Mouse (Mus musculus) lung, embryonic 15.5 days (tissue): ENCODE measurements around the gene Ccne1. TPM values are rescaled to one million over a fixed set of nuclear protein-coding genes. Genes with fewer than 3 reads are reported as not detected.
"Not testable (repeated sequence)": the region's sequence is repeated elsewhere in the genome, so short reads cannot be mapped to it uniquely, and the experiment has no call there.

Experiments
- ATAC-seq: fragments of 200-750 bp; cut with Nextera tagmentation; 2 replicates; pipeline ENCODE4 v1.8.0; 2017; ENCODE audit warnings: moderate number of reproducible peaks, borderline replicate concordance; ENCODE audit not compliant: low FRiP score, low TSS enrichment; ENCODE audit errors: extremely low read depth
- H3K27ac ChIP-seq: fragments of 300-500 bp; sonication (generic); 2 replicates; pipeline ENCODE4 v1.5.1; 2015; ENCODE audit warnings: moderate library complexity, mild to moderate bottlenecking, inconsistent platforms
- H3K27me3 ChIP-seq: fragments of 300-500 bp; sonication (generic); 2 replicates; pipeline ENCODE4 v1.6.1; 2015; ENCODE audit warnings: inconsistent platforms
- H3K36me3 ChIP-seq: fragments of 300-500 bp; sonication (generic); 2 replicates; pipeline ENCODE4 v1.6.1; 2015; ENCODE audit warnings: inconsistent platforms
- H3K4me1 ChIP-seq: fragments of 300-500 bp; sonication (generic); 2 replicates; pipeline ENCODE4 v1.6.1; 2015; ENCODE audit warnings: inconsistent platforms
- H3K4me2 ChIP-seq: fragments of 300-500 bp; sonication (generic); 2 replicates; pipeline ENCODE4 v1.6.1; 2015; ENCODE audit warnings: inconsistent platforms, mild to moderate bottlenecking, moderate library complexity
- H3K4me3 ChIP-seq: fragments of 300-500 bp; sonication (generic); 2 replicates; pipeline ENCODE4 v1.5.1; 2015; ENCODE audit warnings: mild to moderate bottlenecking, inconsistent platforms
- H3K9ac ChIP-seq: fragments of 300-500 bp; sonication (generic); 2 replicates; pipeline ENCODE4 v1.6.1; 2015; ENCODE audit warnings: inconsistent platforms
- H3K9me3 ChIP-seq: fragments of 300-500 bp; sonication (generic); 2 replicates; pipeline ENCODE4 v1.6.1; 2016; ENCODE audit warnings: inconsistent platforms
- WGBS: fragments of 180-500 bp; shearing (Covaris S2); methylation state at CpG from one replicate; pipeline ENCODE4 v1.1.7; 2015; 5-methylcytosine and 5-hydroxymethylcytosine counted together
- polyA plus RNA-seq: library from polyadenylated mRNA; unstranded; fragments of >200 nt; fragmentation: Nextera tagmentation; extraction: Ambion mirVana; gene quantifications from 2 replicates; pipeline ENCODE4 v1.2.1, GENCODE M21; 2015

The Ccne1 gene
- polyA plus RNA-seq, 1 experiment from 2014 or later, result 57.6 TPM

DNA sequence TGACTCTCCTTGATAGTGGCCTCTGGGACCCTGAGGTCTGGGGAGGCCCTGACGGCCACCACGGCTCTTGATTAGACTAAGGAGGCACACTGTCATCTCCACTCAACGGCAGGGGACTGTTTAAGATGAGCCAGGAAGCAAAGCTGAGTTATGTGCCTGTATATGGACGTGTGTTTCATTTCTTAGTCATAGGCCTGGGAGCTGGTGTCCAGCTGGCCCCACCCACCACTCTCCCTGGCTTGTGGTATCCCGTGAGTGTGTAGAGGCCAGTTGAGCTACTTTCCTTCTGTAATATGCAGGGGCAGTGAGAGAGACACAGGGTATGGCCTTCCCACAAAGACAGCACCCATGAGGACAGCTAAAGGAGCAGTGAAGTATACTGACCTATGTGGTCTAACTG is 20.9 kb upstream of the Ccne1 start:
- H3K4me2 ChIP-seq, H3K4me3 ChIP-seq, H3K36me3 ChIP-seq, H3K9me3 ChIP-seq, H3K27me3 ChIP-seq, H3K4me1 ChIP-seq, H3K27ac ChIP-seq, H3K9ac ChIP-seq, ATAC-seq: not testable (repeated sequence)
- 34% methylated on average over 5 of the region's 5 CpGs for WGBS

DNA sequence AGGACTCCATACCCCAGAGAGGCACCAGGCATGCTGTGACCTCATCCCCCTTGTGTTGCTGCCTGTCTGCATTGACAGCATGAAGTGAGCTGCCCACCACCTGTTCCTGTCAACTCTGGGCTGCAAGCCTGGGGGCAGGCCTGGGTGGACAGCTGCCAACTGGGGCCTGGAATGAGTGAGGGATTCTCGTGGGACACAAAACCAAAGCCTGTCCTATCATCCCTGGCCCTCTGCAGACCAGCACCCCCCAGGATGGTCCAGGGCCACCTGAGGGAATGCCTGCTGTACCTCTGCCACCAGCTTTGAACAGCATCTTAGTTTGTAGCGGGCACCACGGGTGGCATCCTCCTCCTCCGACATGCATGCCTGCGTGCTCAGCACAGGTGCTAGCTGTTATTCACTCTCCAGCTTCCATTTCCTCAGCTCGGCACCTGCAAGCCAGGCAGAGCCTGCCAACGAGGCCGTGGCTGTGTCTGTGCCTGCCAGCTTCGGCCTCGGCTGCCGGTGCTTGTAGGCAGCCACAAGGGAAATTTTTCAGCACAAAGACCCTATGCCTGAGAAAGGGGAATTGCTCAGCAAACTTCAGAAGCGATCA is 18.3 kb upstream of the Ccne1 start:
- Histone ChIP-seq H3K4me3 (no peak overlapping the region), H3K4me2 (no peak overlapping the region), H3K9ac (no peak overlapping the region), H3K36me3 (no peaks in the 10 kb centered on the region), H3K27ac (no peak overlapping the region), H3K9me3 (no peaks in the 10 kb centered on the region), H3K4me1 (no peaks in the 10 kb centered on the region), H3K27me3 (no peaks in the 10 kb centered on the region)
- ATAC-seq, result no peak
- WGBS, result 67% methylated on average over 12 of the region's 12 CpGs

DNA sequence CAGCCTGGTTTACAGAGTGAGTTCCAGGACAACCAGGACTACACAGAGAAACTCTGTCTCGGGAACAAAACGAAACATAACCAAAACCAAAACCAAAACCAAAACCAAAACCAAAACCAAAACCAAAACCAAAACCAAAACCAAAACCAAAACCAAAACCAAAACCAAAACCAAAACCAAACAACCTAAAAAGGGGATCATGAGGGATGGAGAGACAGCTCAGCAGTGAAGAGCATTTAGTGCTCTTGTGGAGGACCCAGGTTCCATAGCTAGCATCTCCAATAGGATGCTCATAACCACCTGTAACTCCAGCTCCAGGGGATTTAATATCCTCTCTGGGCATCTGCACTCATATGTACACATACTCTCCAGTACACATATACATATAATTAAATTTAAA is 16.8 kb upstream of the Ccne1 start:
- not testable (repeated sequence) for H3K4me3 ChIP-seq, H3K4me1 ChIP-seq, H3K27me3 ChIP-seq, ATAC-seq, H3K36me3 ChIP-seq, H3K27ac ChIP-seq, H3K9ac ChIP-seq, H3K9me3 ChIP-seq, H3K4me2 ChIP-seq
- 87% methylated on average over 2 of the region's 2 CpGs for WGBS

DNA sequence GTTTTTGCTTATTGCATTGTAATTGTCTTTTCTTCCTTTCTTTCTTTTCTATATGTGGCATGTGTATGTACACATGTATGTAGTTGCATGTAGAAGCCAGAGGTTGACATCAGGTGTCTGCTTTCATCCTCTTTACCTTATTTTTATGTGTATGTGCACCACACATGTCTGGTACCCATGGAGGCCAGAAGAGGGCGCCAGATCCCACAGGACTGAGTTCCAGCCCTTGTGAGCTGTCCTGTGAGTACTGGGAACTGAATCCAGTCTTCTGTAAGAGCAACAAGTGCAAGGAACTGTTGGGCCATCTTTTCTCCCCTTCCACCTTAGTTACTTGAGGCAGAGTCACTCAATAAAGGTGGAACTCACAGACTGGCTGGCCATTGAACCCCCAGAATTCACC is 11.3 kb upstream of the Ccne1 start:
- ATAC-seq, result no peak
- Histone ChIP-seq H3K9ac (no peak overlapping the region), H3K4me1 (no peaks in the 10 kb centered on the region), H3K4me3 (no peak overlapping the region), H3K4me2 (no peak overlapping the region), H3K27ac (no peak overlapping the region), H3K27me3 (no peaks in the 10 kb centered on the region), H3K36me3 (no peaks in the 10 kb centered on the region), H3K9me3 (no peaks in the 10 kb centered on the region)
- 7% methylated on average over 1 of the region's 1 CpGs for WGBS

DNA sequence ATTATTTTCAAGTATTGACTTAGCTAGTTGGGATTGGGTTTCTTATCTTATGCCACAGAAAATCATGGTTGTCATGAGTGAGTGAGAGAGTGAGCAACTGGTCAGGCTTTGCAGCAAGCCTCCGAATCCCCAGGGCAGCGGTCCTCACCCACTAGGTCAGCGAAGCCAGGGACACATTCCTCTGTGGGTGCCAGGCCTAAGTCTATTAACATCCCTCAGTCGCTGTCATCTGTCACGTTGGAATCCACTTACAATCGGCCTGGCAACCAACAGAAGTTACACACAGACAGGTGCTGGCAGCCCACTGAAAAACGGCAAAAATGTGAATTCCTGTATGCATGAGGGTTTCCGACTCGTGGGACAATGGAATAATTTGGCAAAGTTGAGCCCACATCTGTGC is 5.1 kb upstream of the Ccne1 start:
- no peak overlapping the region for H3K4me3 ChIP-seq
- no peaks in the 10 kb centered on the region for H3K27me3 ChIP-seq
- 0 out of 2 replicates have a peak, but pooled peaks have one; percentile 0 for ATAC-seq
- H3K4me2 ChIP-seq, result no peak overlapping the region
- H3K27ac ChIP-seq, result peak overlapping the region; percentile 94
- H3K36me3 ChIP-seq, result no peaks in the 10 kb centered on the region
- H3K4me1 ChIP-seq, result peaks cover 32% of the 10 kb centered on the region
- no peaks in the 10 kb centered on the region for H3K9me3 ChIP-seq
- no peak overlapping the region for H3K9ac ChIP-seq
- 50% methylated on average over 9 of the region's 9 CpGs for WGBS

DNA sequence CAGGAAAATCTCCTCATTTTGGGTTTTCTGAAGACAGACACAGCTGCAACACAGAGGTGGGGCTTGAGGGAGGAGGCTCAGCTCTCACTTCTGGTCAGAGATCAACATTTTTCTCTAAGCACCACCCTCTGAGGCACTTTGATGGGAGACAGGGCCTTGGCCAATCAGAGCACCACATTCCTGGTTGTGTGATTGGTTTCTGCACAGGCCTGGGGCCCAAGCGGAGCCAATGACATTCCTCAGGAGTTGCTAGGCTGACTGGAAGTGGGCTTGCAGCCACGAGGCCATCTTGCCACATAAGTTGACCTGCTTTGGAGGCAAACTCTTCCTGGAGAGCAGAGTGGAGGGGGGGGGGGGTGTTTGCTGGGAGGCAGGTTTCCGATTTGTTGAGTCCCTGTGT is 4.7 kb upstream of the Ccne1 start:
- Histone ChIP-seq H3K36me3 (no peaks in the 10 kb centered on the region), H3K4me2 (peak overlapping the region; percentile 44), H3K9ac (no peak overlapping the region), H3K27me3 (no peaks in the 10 kb centered on the region), H3K27ac (peak overlapping the region; percentile 94), H3K9me3 (no peaks in the 10 kb centered on the region), H3K4me3 (peak overlapping the region; percentile 14; the same call in 1 of the 2 replicates), H3K4me1 (peaks cover 32% of the 10 kb centered on the region)
- peak; percentile 85 for ATAC-seq
- WGBS, result 9% methylated on average over 3 of the region's 3 CpGs

DNA sequence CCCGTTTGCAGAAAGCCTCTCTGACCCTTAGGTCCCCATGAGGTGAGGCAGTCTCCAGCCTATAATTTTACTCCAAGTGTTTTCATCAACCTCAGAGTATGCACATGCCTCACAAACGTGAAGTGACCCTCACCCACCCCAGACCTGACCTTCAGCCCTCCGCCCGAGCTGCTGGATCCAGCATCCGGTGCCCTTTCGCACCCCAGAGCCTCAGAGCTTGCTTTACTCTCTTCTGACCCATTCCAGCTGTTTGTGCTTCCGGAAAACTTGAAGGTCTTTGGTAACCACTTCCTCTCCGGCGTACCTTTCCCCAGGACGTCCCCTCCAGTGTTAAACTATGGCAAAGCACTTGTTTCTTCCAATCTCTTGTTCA is 912 bp upstream of the Ccne1 start:
- ATAC-seq, result no peak
- Histone ChIP-seq H3K36me3 (no peaks in the 10 kb centered on the region), H3K9me3 (no peaks in the 10 kb centered on the region), H3K4me2 (peak overlapping the region; percentile 90), H3K4me3 (peak overlapping the region; percentile 95), H3K27ac (peak overlapping the region; percentile 72), H3K9ac (peak overlapping the region; percentile 60), H3K4me1 (peaks cover 46% of the 10 kb centered on the region), H3K27me3 (no peaks in the 10 kb centered on the region)
- 18% methylated on average over 10 of the region's 10 CpGs for WGBS

DNA sequence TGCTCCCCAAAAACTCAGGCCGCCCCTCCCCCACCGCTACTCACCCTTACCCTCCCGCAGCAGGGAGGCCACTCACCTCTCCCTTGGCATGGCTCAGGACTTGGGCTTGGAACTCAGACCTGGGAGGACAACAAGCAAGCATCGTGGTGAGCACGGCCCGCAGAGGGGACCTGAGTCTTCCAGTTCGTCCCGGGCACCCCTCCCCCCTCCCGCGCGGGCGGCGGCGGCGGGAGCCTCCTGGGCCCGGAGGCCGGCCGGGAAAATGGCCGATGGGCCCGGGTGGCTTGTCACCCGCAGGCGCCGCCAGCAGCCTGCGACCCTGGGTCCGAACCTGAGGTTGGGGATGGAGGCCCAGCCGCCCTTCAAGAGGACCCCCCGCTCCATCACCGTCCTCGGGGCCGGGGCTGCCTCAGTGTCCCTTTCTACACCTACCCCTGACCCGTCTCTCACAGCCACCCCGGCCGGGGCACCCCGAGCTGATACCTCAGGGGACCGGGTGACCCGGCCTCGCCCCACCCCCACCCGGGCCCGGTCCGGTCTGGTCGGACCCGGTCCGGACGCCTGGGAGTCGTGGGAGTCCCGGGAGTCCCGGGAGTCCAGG is 523 bp downstream of the Ccne1 start:
- Histone ChIP-seq H3K4me2 (peak overlapping the region; percentile 90), H3K4me3 (peak overlapping the region; percentile 95), H3K27me3 (no peaks in the 10 kb centered on the region), H3K36me3 (peaks cover 10% of the 10 kb centered on the region), H3K9ac (peak overlapping the region; percentile 74), H3K4me1 (peaks cover 33% of the 10 kb centered on the region), H3K27ac (peak overlapping the region; percentile 61), H3K9me3 (no peaks in the 10 kb centered on the region)
- under 1% methylated on average over 45 of the region's 47 CpGs for WGBS
- ATAC-seq, result peak; percentile 32

DNA sequence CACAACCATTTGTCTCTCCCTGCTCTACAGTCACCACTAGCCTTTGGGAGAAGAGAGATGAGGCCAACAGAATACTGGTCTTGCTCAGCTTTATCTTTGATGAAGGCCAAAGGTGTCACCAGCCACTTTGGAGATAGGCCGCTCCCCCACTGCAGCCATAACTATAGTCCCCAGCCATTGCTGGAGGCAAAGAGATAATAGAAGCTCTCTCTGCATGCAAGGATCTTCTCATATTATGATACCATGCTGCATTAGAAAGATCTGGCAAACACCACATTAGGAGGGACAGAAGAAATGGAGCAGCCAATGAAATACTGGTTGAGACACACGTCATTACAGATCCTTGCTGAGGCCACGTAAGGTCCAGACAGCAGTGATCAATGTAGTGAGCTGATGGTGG is 2.0 kb downstream of the Ccne1 start:
- no peaks in the 10 kb centered on the region for H3K27me3 ChIP-seq
- H3K4me2 ChIP-seq, result peak overlapping the region; percentile 90
- H3K9me3 ChIP-seq, result no peaks in the 10 kb centered on the region
- no peak overlapping the region for H3K27ac ChIP-seq
- no peak overlapping the region for H3K9ac ChIP-seq
- no peak for ATAC-seq
- H3K4me1 ChIP-seq, result peaks cover 22% of the 10 kb centered on the region
- 77% methylated on average over 3 of the region's 3 CpGs for WGBS
- H3K36me3 ChIP-seq, result peaks cover 23% of the 10 kb centered on the region
- H3K4me3 ChIP-seq, result peak overlapping the region; percentile 95

DNA sequence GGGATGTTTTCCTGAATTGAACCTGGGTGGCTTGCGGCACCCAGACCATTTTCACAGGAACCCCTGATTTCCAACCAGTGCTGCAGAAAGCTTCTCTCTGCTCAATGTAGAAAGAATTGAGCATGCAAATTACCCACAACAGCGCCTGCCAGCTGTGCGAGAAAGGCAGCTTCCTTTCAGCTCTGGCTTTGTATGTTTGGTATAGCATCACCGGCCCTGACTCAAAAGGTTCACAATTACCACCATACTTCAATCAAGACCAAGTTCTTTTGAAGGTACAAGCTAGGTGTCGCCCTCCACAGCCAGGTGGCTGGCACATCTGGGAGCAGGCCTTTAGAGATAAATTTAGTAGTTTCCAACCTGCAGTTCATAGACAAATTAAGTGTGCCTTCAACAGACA is 3.2 kb downstream of the Ccne1 start:
- no peak overlapping the region for H3K4me2 ChIP-seq
- H3K36me3 ChIP-seq, result peaks cover 35% of the 10 kb centered on the region
- no peak overlapping the region for H3K9ac ChIP-seq
- no peaks in the 10 kb centered on the region for H3K9me3 ChIP-seq
- no peak overlapping the region for H3K4me3 ChIP-seq
- ATAC-seq, result no peak
- peaks cover 22% of the 10 kb centered on the region for H3K4me1 ChIP-seq
- H3K27me3 ChIP-seq, result no peaks in the 10 kb centered on the region
- WGBS, result 84% methylated on average over 5 of the region's 5 CpGs
- H3K27ac ChIP-seq, result no peak overlapping the region

DNA sequence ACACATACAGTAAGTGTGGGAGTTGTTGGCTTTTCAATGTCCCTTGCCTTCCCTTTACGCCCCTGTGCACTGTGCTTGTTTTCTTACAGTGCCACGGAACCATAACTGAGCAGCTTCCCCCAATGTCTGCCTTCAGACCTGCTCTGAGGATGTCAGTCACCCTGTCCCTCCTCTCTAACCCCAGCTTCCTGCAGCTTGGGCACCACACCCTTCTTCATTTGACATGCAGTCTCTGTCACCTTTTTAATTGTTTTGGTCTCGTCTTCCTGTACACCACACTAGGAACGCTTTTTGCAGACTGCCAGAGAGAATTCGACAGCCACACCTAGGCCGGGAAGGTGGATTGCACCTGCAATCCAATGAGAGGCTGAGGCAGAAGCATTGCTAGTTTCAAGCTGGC is 13.0 kb downstream of the Ccne1 start:
- no peaks in the 10 kb centered on the region for H3K27me3 ChIP-seq
- no peak overlapping the region for H3K9ac ChIP-seq
- H3K4me3 ChIP-seq, result no peak overlapping the region
- WGBS, result 57% methylated on average over 6 of the region's 6 CpGs
- peaks cover 29% of the 10 kb centered on the region for H3K36me3 ChIP-seq
- no peak overlapping the region for H3K27ac ChIP-seq
- no peaks in the 10 kb centered on the region for H3K4me1 ChIP-seq
- no peaks in the 10 kb centered on the region for H3K9me3 ChIP-seq
- no peak overlapping the region for H3K4me2 ChIP-seq
- no peak for ATAC-seq

DNA sequence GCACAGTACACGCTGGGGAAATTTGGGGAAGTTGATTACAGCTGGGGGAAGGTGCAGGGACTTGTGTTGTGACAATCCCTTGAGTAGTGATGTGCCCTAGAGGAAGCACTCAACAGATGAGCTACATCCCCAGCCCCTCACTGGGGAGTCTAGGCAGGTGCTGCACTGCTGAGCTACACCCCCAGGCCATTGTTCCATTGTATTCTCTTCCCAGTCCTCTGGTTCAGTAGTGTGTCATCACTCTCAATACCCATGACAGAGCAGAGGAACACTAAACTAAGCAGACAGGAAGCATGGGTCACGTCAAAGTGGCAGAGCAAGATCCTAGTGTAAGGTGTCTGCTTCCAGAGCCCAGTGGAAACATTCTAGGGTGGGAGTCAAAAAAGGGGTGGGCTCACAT is 14.2 kb downstream of the Ccne1 start:
- 36% methylated on average over 2 of the region's 2 CpGs for WGBS
- Histone ChIP-seq H3K27ac (no peak overlapping the region), H3K36me3 (peaks cover 16% of the 10 kb centered on the region), H3K27me3 (no peaks in the 10 kb centered on the region), H3K9me3 (no peaks in the 10 kb centered on the region), H3K4me3 (no peak overlapping the region), H3K4me2 (no peak overlapping the region), H3K9ac (no peak overlapping the region), H3K4me1 (no peaks in the 10 kb centered on the region)
- no peak for ATAC-seq
